Mouse (Mus musculus) embryonic facial prominence, embryonic 11.5 days (tissue): ENCODE data around the gene Ubl5. TPM values are rescaled to one million over a fixed set of nuclear protein-coding genes. Genes with fewer than 3 reads are reported as not detected.
"Not testable (repeated sequence)": the region's sequence is repeated elsewhere in the genome, so short reads cannot be mapped to it uniquely, and the experiment has no call there.

ENCODE experiments used
- ATAC-seq: fragments of 200-750 bp; cut with Nextera tagmentation; replicated peaks from 2 replicates; pipeline ENCODE4 v1.8.0; 2017; ENCODE audit warnings: low read depth; ENCODE audit not compliant: insufficient number of reproducible peaks, low FRiP score, low TSS enrichment
- DNase-seq: peaks from one replicate; pipeline ENCODE4 v3.0.0-alpha.2; 2015; ENCODE audit warnings: low spot score
- H3K27ac ChIP-seq: fragments of 300-500 bp; sonication (generic); replicated peaks from 2 replicates; pipeline ENCODE4 v1.5.1; 2014; ENCODE audit warnings: mild to moderate bottlenecking, low read depth, low read length, control low read depth
- H3K27me3 ChIP-seq: fragments of 300-500 bp; sonication (generic); 2 replicates; pipeline ENCODE4 v1.6.1; 2014; ENCODE audit warnings: mild to moderate bottlenecking, low read length, moderate library complexity, mixed read lengths; ENCODE audit not compliant: control insufficient read depth, insufficient read depth
- H3K36me3 ChIP-seq: fragments of 300-500 bp; sonication (generic); replicated peaks from 2 replicates; pipeline ENCODE4 v1.6.1; 2014; ENCODE audit warnings: low read depth, mild to moderate bottlenecking, low read length, moderate library complexity, mixed read lengths; ENCODE audit not compliant: control insufficient read depth, insufficient read depth
- H3K4me1 ChIP-seq: fragments of 300-500 bp; sonication (generic); 2 replicates; pipeline ENCODE4 v1.6.1; 2014; ENCODE audit warnings: low read length, mixed read lengths; ENCODE audit not compliant: control insufficient read depth, insufficient read depth
- H3K4me2 ChIP-seq: fragments of 300-500 bp; sonication (generic); 2 replicates; pipeline ENCODE4 v1.6.1; 2014; ENCODE audit warnings: low read depth, mild to moderate bottlenecking, control low read depth, low read length, moderate library complexity
- H3K4me3 ChIP-seq: fragments of 300-500 bp; sonication (generic); 2 replicates; pipeline ENCODE4 v1.5.1; 2014; ENCODE audit warnings: low read depth, low read length, control low read depth
- H3K9ac ChIP-seq: fragments of 300-500 bp; sonication (generic); replicated peaks from 2 replicates; pipeline ENCODE4 v1.6.1; 2014; ENCODE audit warnings: mild to moderate bottlenecking, control low read depth, low read length
- H3K9me3 ChIP-seq: fragments of 300-500 bp; sonication (generic); replicated peaks from 2 replicates; pipeline ENCODE4 v1.6.1; 2016; ENCODE audit warnings: mild to moderate bottlenecking, low read length, inconsistent platforms, mixed read lengths; ENCODE audit not compliant: control insufficient read depth
- WGBS: fragments of 180-500 bp; shearing (Covaris S2); extraction: QIAGEN DNeasy Blood & Tissue Kit; methylation state at CpG from one replicate; pipeline ENCODE4 v1.1.7; 2014; 5-methylcytosine and 5-hydroxymethylcytosine counted together
- polyA plus RNA-seq: library from polyadenylated mRNA; unstranded; fragments of >200 nt; fragmentation: Nextera tagmentation; extraction: Ambion mirVana; gene quantifications from 2 replicates; pipeline ENCODE4 v1.2.1, GENCODE M21; 2014

Gene Ubl5
- polyA plus RNA-seq, 1 experiment from 2014 or later = 447 TPM

GRCm38 (mm10) chr9:20631332-20631731 lies 11.3 kb upstream of the Ubl5 start:
- no peak for ATAC-seq

GRCm38 (mm10) chr9:20635676-20636075 lies 7.0 kb upstream of the Ubl5 start:
- not testable (repeated sequence) for H3K27me3 ChIP-seq, H3K4me3 ChIP-seq, H3K9me3 ChIP-seq, DNase-seq, ATAC-seq, H3K9ac ChIP-seq, H3K36me3 ChIP-seq, H3K27ac ChIP-seq, H3K4me1 ChIP-seq, H3K4me2 ChIP-seq
- WGBS = 87% methylated on average over 8 of the region's 8 CpGs

More at GRCm38 (mm10) chr9:20631332-20631731, 11.3 kb upstream of the Ubl5 start:
- no peak for DNase-seq
- Histone ChIP-seq H3K4me1 (no peaks in the 10 kb centered on the region), H3K9me3 (no peaks in the 10 kb centered on the region), H3K4me3 (no peak overlapping the region), H3K27me3 (no peaks in the 10 kb centered on the region), H3K27ac (no peak overlapping the region), H3K36me3 (no peaks in the 10 kb centered on the region), H3K4me2 (no peak overlapping the region), H3K9ac (no peak overlapping the region)
- 86% methylated on average over 2 of the region's 2 CpGs for WGBS

GRCm38 (mm10) chr9:20636256-20636655 lies 6.4 kb upstream of the Ubl5 start:
- ATAC-seq = no peak
- DNase-seq = no peak
- 77% methylated on average over 3 of the region's 3 CpGs for WGBS

GRCm38 (mm10) chr9:20636790-20637189 lies 5.9 kb upstream of the Ubl5 start:
- H3K4me3 ChIP-seq = no peak overlapping the region
- no peak overlapping the region for H3K9ac ChIP-seq
- DNase-seq (no peak), ATAC-seq (no peak)
- no peaks in the 10 kb centered on the region for H3K9me3 ChIP-seq
- no peaks in the 10 kb centered on the region for H3K27me3 ChIP-seq
- no peak overlapping the region for H3K4me2 ChIP-seq
- peaks cover 4% of the 10 kb centered on the region for H3K36me3 ChIP-seq
- H3K27ac ChIP-seq = no peak overlapping the region
- H3K4me1 ChIP-seq = no peaks in the 10 kb centered on the region
- WGBS = 87% methylated on average over 2 of the region's 2 CpGs

More at GRCm38 (mm10) chr9:20636256-20636655, 6.4 kb upstream of the Ubl5 start:
- Histone ChIP-seq H3K36me3 (peaks cover 4% of the 10 kb centered on the region), H3K9me3 (no peaks in the 10 kb centered on the region), H3K27ac (no peak overlapping the region), H3K27me3 (no peaks in the 10 kb centered on the region), H3K9ac (no peak overlapping the region), H3K4me3 (no peak overlapping the region), H3K4me1 (no peaks in the 10 kb centered on the region), H3K4me2 (no peak overlapping the region)

- no peaks in the 10 kb centered on the region for H3K9me3 ChIP-seq
- no peak for DNase-seq
- H3K4me1 ChIP-seq = peaks cover 2% of the 10 kb centered on the region; the same call in 1 of the 2 replicates
- ATAC-seq = no peak
- H3K9ac ChIP-seq = no peak overlapping the region
- H3K27ac ChIP-seq = no peak overlapping the region
- H3K4me3 ChIP-seq = no peak overlapping the region
- H3K4me2 ChIP-seq = no peak overlapping the region
- no peaks in the 10 kb centered on the region for H3K27me3 ChIP-seq
- 93% methylated on average over 19 of the region's 19 CpGs for WGBS
- H3K36me3 ChIP-seq = peaks cover 4% of the 10 kb centered on the region
Measured at GRCm38 (mm10) chr9:20638552-20638951, 4.1 kb upstream of the Ubl5 start.

- 90% methylated on average over 4 of the region's 4 CpGs for WGBS
- H3K27me3 ChIP-seq = no peaks in the 10 kb centered on the region
- no peak overlapping the region for H3K9ac ChIP-seq
- DNase-seq = no peak
- H3K4me3 ChIP-seq = no peak overlapping the region
- H3K4me2 ChIP-seq = no peak overlapping the region
- H3K4me1 ChIP-seq = peaks cover 3% of the 10 kb centered on the region; the same call in 1 of the 2 replicates
- no peaks in the 10 kb centered on the region for H3K9me3 ChIP-seq
- ATAC-seq = no peak
- no peak overlapping the region for H3K27ac ChIP-seq
- peaks cover 4% of the 10 kb centered on the region for H3K36me3 ChIP-seq
Measured at GRCm38 (mm10) chr9:20639486-20639885, 3.2 kb upstream of the Ubl5 start.

GRCm38 (mm10) chr9:20641501-20641900 lies 1.2 kb upstream of the Ubl5 start:
- no peak for DNase-seq
- Histone ChIP-seq H3K9ac (peak overlapping the region; percentile 77), H3K4me1 (peaks cover 3% of the 10 kb centered on the region; the same call in 1 of the 2 replicates), H3K27me3 (no peaks in the 10 kb centered on the region), H3K27ac (no peak overlapping the region), H3K4me2 (peak overlapping the region; percentile 92), H3K4me3 (peak overlapping the region; percentile 83), H3K9me3 (no peaks in the 10 kb centered on the region), H3K36me3 (peaks cover 4% of the 10 kb centered on the region)
- no peak for ATAC-seq
- 28% methylated on average over 6 of the region's 6 CpGs for WGBS

- under 1% methylated on average over 30 of the region's 30 CpGs for WGBS
- Histone ChIP-seq H3K9me3 (no peaks in the 10 kb centered on the region), H3K27me3 (no peaks in the 10 kb centered on the region), H3K4me2 (peak overlapping the region; percentile 92), H3K27ac (peak overlapping the region; percentile 81), H3K4me1 (peaks cover 3% of the 10 kb centered on the region; the same call in 1 of the 2 replicates), H3K36me3 (peaks cover 4% of the 10 kb centered on the region), H3K9ac (peak overlapping the region; percentile 83), H3K4me3 (peak overlapping the region; percentile 83)
- peak; percentile 78 for ATAC-seq
- DNase-seq = peak; percentile 93
Measured at GRCm38 (mm10) chr9:20642896-20643466, 303 bp downstream of the Ubl5 start.
